Mouse (Mus musculus): ENCODE measurements at regions not wholly inside any gene's neighbourhood (a gene's known extent, or its start where the extent isn't known, plus 50 kb on each side); places are given as distances from the start of the nearest gene placed in this dataset.
A peak's percentile ranks its signal among the peaks of the same experiment; 100 is the strongest.

DNA sequence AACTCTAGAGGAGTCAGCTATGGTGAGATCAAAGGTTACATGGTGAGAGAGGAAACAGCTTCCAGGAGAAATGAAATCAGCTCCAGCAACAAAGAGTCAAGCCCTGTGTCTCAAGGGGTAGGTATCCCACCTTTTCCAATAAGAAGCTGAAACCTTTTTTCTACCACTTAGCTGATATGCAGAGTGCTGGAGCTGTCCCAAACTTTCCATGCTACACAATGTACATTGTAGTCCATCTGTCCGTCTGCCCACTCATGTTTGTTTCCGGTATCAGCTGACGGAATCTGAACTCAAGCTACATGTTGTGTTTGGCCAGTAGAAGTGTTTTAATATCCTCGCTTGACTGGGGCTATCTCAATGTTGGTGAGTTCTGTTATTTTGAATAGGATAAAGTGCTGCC, 83.6 kb upstream of the Ngf start:
- intact Hi-C loops (cut with DNase I): no loop called here
- no peak for DNase-seq

DNA sequence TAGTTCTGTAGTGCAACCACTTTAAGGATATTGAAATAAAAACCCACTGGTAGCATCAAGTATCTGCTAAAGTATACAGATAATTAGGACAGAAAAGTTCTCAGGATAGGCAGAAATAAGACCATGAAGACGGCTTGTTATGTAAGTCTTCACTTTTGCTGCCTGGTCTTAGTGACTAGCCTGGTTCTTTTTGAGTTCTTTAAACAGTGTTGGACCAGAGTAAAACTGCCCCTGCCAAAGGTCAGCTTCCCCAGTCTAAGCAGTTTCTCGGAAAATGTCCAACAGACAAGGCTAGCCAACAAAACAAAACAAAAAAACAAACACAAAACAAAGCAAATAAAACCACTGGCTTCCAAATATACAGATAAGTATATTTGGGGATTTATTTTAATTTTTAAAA, 85.1 kb upstream of the Ngf start:
- intact Hi-C loops (cut with DNase I): no loop called here

DNA sequence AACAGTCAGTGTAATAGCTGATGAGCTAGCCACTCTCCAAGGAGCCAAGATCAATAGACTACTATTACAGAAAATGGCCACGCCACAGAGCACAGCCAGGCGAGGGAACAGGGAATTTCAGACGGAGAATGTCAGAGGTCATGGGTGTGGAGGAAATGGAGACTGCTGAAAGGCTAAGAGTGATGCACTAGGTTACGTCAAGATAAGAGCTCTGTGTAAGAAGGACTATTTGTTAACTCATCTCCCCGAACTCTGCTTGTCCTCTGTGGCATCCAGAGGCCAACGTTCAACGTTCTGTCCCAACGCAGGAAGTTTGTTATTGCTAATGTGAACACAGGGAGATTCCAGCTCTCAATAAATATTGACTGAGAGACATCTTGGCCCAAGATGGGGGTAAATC, 86.0 kb upstream of the Ngf start:
- no peak for DNase-seq
- intact Hi-C loops (cut with DNase I): no loop called here

More for the DNA sequence above, 85.1 kb upstream of the Ngf start:
- DNase-seq: no peak

DNA sequence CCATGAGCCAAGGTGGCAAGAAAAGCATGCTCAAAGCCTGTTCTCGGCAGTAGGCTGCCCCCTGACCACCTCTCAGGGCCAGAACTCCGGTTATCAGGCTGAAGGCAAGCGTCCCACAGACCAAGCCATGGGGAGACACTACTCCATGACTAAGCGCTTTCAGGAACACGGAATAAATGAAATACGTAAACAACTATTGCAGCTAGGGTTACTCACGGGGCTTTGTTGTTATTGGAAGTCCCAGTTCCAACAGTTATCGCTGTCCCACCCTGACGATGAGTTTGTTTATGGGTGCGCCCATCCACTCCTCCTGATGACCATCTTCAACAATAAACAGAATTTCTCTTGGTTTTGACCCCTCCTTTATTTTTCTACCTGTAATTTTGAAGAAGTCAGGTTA, 88.0 kb upstream of the Ngf start:
- intact Hi-C loops (cut with DNase I): no loop called here
- no peak for DNase-seq

DNA sequence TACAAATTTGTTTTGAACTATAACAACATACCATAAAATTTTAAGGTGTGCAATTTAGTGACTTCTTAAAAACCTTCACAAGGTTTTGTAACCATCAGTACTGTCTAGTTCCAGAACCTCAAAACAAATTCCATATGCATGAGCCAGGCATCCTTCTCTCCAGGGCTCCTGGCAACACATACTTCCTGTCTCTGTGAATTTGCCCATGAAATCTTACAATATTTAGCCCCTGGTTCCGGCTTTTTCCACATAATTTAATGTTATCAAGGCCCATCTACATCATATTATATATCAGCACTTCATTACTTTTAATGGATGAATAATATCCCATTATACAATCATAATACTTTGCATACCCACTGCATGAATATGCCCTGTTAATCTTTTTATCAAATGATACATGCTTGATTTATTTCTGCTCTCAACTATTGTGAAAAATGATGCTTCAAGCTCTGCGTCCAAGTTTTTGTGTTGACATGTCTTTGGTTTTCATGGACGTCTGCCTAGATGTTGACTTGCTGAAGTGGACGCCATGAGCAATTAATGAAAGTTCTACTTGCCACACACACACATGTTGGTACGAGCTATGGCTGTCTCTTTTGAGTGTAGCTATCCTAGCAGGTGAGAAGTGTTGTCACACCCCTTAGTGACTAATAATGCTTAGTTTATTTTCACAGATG, 95.2 kb upstream of the Ngf start:
- no peak for DNase-seq
- intact Hi-C loops (cut with DNase I): no loop called here

DNA sequence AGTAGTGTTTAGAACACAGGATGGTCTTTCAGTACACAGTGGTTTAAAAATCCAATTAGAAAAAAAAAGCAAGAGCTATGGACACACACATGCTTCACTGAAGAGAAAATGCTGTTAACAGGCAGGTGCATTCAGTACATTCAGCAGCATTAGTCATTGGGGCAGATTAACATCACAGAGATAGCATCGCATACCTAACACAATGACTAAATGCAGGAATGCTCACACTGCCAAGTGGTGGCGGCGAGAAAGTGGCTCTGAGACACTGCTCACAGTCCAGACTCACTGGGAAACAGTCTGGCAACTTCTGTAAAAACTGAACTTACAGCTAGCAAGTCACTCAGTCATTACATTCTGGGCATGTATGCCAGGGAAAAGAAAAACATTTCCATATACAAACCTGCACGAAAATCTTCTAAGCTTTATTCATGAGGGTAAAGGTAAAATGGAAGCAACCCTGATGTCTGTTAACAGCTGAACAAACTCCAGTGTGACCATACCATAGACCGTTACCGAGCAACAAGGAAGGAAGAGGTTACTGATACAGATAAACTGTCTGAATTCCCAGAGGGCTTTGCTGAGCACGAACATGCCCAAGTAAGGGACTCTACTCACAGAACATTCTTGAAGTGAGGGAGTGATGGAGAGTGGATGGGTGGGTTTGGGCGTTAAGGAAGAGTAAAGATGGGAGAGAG, 97.4 kb upstream of the Ngf start:
- DNase-seq: no peak
- intact Hi-C loops (cut with DNase I): no loop called here

DNA sequence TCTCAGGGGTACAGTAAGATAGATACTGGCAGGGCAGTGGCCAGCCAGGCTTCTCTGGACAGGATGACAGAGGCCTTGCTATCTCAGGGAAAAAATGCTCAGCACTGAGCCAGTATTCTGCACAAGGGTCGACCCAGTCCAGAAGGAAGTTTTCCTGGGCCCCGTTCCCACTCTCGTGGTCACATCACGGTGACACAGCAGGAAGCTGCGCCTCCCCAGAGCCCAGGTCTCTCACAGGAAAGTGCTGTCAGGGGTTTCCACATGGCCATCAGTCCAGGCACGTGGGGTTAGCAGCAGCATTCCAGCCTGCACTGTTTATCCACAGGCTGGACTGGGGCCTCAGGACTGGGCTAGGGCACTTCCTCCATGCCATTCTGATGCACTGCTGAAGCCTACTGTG, 103.5 kb upstream of the Ngf start:
- peak; percentile 62 for DNase-seq

DNA sequence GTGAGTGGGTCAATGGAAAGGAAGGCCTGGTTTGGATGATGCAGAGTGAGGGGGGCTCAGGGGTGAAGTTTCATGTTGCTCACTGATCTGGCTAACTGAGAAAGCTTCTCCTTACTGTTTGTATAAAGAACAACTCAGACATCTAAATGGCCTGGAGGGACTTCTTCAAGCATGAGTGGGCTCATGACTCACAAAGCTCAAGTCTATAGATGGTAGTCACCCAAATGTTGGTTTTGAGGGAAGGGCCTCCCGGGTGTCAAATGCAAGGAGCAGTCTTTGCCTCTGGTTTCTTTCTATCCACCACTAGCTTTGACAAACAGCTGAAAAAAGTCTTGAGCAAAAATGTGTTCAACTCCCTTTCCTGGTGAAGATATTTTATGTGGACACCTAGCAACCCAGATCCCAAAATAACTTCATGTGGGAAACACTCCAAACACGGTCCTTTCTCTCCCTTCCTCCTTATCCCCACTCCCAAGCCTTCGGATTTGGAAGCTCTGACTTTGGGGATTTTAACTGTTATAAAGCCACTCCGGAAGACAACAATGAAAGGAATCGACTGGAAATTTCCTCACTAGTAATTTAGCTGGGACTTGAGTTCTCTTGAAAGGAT, 105.3 kb upstream of the Ngf start:
- no peak for DNase-seq
- intact Hi-C loops (cut with DNase I): no loop called here

More for the DNA sequence above, 103.5 kb upstream of the Ngf start:
- intact Hi-C loops (cut with DNase I): no loop called here

DNA sequence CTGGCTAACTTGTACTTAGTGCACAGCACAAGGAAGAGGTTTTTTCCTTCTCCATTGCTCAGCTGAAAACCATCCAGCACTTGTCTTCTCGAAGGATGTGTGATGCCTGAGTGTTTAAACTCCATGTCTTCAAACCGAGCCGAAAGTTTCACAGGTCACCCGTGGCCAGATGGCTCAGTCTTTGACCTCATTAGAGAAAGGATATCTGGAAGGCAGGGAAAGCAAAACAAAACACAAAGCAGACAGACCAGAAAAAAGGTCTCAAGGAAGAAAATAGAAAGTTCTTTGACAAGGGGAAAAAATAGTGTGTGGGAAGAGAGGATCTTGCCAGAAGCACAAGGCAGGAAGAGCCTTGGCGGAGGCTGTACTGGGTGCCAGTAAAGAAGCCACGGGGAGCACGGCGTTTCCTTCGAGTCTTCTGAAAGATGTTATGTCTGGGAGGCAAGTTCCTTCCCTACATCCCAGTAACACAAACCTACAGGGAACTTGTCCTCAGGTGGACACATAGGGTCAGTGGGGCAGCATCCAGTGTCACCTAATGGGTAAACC, 108.9 kb upstream of the Ngf start:
- intact Hi-C loops (cut with DNase I): no loop called here

DNA sequence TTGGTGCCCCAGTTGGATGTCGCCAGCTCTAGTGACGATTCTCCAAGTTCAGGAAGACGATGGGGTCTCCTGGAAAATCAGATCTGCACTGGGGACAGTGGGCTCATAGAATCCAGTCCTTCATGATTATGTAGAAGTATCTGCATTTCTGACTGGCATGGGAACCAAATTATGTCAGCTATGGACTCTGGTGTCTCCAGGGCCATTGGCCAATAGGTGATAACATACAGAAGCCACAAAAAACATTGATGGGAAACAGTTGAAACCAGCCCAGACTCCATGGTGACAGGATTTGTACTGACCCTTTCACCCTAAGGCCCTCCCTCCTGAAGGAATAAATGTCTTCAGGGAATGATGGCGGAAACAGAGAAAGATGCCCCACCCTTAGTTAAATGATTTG, 110.9 kb upstream of the Ngf start:
- intact Hi-C loops (cut with DNase I): no loop called here

More for the DNA sequence above, 108.9 kb upstream of the Ngf start:
- no peak for DNase-seq

DNA sequence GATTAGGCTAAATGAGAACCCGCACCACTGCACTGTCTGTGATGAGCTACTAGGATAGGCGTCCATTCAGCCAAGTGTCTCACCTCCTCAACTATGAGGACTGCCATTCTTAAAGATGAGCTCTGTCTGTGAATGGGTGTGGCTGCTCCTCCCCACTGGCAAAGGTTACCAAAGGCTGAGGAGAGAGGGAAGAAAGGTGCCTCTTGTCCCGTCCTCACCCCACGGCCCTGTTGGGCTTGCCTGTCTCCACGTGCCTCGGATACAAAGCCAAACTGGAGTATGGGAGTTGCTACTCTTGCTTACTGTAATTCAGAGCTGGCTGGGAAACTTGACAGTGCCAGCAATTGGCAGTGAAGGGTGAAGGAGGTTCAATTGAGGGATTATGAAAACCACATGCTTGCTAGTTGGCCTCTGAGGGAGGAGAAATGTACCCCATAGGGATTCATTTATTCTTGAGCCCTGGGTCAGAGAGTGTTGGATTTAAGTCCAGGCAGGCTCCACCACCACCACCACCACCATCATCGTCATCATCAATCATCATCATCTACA, 112.6 kb upstream of the Ngf start:
- intact Hi-C loops (cut with DNase I): no loop called here
- no peak for DNase-seq

More for the DNA sequence above, 110.9 kb upstream of the Ngf start:
- DNase-seq: peak in 1 of 2 experiments; percentile 21

DNA sequence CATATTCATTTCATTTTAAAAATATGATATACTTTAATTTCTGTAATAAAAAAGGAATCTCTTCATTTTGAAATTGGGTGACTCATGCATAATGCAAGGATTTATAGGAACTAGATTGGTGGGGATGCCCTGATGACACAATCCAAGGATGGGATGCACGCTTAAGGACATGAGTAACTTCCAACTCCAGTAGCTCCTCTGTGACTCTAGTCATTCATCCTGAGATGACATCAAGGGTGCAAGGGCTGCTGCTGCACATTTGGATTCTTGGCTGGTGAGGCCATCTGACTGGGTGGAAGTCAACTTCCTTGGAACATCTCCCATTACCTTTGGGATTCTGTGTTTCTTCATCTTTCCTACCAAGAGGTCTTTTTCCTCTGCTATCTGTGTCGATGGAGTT, 114.4 kb upstream of the Ngf start:
- no peak for DNase-seq
- intact Hi-C loops (cut with DNase I): no loop called here

DNA sequence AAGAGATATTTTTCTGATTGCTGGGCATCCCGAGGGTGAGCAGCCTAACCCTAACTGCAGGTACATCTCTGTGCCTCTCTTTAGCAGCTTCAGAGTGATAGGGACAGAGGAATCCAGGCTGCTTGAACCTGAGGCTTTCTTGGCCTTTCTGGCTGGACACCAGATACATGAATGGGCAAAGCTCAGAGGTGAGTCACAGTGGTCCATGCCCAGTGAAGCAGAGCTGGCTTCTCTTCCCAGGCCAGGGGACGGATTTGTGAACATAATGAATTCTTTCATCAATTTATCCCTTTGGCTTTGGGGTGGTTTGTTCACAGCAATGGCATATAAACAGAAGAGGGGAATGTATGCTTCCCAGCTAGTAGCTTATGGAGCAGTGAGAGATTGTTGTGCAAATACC, 114.9 kb upstream of the Ngf start:
- intact Hi-C loops (cut with DNase I): no loop called here
- no peak for DNase-seq

DNA sequence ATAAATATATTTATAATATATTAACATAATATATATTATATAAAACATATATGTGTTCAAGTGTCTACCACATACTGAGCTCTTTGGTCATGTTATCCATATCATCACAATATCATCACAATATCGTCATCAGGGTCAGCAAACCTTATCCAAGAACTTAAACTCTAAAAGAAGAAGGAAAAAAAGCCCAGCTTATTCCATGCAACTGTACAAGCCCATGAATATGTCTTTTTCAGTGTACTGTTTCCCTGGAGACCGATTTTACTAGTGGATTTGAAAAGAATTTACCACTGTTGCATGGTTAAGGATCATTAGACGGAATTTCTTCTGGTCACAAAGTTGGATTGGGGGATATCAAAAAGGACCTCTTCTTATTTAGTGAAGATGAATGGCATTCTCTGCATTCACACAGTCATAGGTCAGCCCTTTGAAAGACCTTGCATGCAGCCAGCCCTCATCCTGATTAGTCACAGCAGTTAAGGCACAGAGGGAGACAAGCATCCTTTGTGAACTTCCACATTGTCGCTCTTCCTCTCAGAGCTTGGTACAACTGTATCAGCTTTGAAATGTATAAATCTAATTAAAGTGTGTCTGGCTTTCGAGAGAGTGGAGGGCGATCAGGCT, 116.3 kb upstream of the Ngf start:
- DNase-seq: no peak
- intact Hi-C loops (cut with DNase I): no loop called here

DNA sequence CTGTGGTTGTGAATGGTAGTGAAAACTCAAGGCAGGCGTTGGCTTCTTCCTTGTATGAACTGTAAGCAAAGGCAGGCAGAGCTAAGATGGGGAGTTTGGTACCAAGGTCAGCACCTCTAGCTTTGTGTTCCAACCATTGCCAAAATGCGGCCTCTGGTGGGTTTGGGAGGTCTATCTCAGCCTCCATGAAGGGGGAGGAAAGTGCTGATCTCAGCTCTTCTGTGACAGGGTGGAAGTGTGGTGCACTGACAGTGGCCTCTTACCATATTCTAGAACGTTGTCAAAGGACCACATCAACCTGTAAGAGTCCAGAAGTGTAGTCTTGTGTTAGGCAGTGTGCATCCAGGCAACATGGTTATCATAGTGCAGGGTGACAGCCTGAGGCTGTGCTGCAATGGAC, 123.6 kb upstream of the Ngf start:
- DNase-seq: no peak
- intact Hi-C loops (cut with DNase I): no loop called here

DNA sequence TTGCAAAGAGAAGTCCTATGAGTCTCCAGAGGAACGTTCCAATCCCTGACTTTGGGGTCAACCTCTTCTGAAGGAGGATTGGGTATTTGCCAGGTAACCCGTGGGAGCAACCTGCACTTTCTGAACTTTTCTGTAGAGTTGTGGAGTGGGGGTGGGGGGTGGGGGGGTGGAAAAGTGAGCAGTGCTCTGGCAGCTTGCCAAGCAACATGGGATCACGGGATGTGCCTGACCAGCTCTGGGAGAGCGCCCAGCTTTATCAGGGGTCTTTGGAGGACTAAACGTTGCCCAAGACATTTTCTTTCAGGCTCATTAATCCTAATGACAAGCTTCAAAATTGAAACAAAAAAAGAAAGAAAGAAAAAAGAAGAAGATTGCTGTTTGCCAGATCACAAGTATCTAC, 124.4 kb upstream of the Ngf start:
- intact Hi-C loops (cut with DNase I): no loop called here
- DNase-seq: no peak

DNA sequence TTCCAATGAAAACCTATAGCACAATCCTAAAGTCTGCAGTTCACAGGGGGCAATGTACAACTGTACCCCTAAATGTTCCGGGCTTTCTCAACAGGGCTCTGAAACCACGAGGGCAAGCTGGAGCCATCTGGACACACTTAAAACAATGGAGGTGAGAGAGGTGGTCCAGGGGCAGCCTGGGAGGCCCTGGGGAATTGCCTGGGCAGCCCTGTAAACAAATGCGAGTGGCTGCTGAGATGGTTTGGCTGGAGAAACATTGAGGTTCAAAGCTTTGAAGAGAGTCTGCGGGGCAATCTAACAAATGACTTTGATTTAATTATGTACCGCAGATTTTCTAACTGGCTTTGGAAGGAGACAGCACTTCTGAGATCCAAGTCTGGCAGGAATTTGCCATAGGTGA, 129.0 kb upstream of the Ngf start:
- no peak for DNase-seq
- intact Hi-C loops (cut with DNase I): no loop called here

DNA sequence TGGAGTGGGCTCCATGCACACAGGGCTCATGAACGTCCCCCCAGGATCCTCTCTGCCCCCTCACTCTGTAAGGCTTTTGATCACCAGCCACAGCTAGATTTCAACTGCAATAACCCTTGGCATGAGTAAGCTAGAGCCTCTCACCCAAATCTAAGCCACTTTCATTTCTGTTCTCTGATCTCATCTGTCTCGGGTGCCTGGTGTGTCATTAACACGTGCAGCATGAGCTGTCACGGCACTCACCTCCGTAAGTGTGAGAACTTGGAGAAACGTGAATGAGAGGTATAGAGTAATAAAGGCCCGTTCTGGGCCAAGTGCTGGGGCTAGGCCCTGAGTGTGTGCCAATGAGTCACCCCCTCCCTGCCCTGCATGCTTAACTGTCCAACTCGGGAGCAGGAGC, 131.8 kb upstream of the Ngf start:
- DNase-seq: no peak
- intact Hi-C loops (cut with DNase I): loop anchor here (5.0 to 10.0 kb wide), 2 partner anchors 129 to 467 kb away; partner anchors contain the start of gene Ngf

DNA sequence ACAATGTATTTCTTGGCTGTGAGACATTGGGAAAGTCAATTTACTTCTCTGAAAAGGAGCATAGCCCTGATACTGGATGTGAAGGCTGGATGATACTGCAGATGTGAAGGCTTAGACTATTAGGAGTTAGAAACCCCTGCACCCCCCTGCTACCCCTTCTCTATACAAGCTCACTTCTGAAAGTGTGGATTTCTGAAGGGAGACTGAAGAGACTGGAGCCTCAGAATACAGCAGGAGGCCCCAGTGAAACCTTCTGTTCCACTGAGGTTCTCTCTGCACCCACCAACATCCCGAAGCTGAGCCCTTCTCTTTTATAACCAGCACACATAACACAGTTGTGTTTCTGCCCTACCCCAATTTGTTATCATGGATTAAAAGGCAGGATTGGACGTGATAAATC, 131.7 kb upstream of the Vangl1 start:
- intact Hi-C loops (cut with DNase I): loop anchor here (5.0 to 10.0 kb wide), 2 partner anchors 131 to 469 kb away; partner anchors contain the start of gene Ngf
- no peak for DNase-seq

DNA sequence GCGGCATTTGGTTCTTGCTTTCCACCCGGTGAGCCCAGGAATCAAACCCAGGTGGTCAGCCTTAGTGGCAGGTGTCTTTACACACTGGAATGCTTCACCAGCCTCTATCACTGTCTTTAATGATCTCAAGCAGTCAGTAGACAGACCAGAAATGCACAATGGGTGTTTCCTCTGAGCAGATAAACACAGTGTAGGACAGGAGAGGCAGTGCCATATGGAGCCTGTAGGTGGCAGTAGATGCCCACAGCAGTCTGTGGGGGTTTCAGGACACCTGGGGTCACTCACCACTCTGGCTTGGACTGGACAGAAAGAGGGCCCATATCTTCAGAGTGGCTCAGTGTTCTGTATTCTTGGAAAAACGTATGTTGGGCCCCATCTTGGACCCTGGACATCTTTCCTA, 130.7 kb upstream of the Vangl1 start:
- peak; percentile 65 to 70 for DNase-seq
- intact Hi-C loops (cut with DNase I): loop anchor here (1.0 to 10.0 kb wide), 3 partner anchors 132 to 470 kb away; partner anchors contain the start of gene Ngf

DNA sequence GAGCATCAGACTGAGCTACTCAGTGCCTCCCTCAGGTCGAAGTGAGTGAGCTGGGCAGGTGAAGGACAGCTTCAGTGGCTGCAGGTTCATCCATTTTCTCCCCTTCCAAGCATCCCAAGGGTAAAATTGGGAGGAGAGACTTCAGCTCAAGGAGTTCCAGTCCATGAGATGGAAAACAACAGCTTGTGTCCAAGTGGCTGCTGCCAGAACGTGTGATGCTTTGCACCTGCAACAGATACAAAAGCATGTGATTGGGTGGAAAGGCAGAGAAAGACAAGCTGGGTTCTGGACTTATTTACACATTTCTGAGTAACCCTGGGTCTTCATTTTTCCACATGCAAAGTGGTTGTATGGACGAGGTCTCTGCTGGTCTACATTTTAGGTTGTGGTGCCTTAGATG, 127.7 kb upstream of the Vangl1 start:
- peak in 1 of 2 experiments; percentile 39 for DNase-seq
- intact Hi-C loops (cut with DNase I): loop anchor here (10.0 kb wide), 1 partner anchor 473 kb away; no protein-coding TSS in a partner anchor

Data from heart, postnatal 36 days (tissue).